Mouse (Mus musculus) kidney, embryonic 16.5 days (tissue): ENCODE data around the gene Card14. TPM values are rescaled to one million over a fixed set of nuclear protein-coding genes. Genes with fewer than 3 reads are reported as not detected.

Source experiments
- ATAC-seq: fragments of 200-750 bp; cut with Nextera tagmentation; 2 replicates; pipeline ENCODE4 v1.8.0; 2017; ENCODE audit warnings: moderate TSS enrichment; ENCODE audit not compliant: low FRiP score, low TSS enrichment
- H3K27ac ChIP-seq: fragments of 300-500 bp; sonication (generic); 2 replicates; pipeline ENCODE4 v1.5.1; 2014; ENCODE audit warnings: low read length
- H3K27me3 ChIP-seq: fragments of 300-500 bp; sonication (generic); 2 replicates; pipeline ENCODE4 v1.6.1; 2014; ENCODE audit warnings: low read length, control low read depth, mixed read lengths; ENCODE audit not compliant: insufficient read depth
- H3K36me3 ChIP-seq: fragments of 300-500 bp; sonication (generic); 2 replicates; pipeline ENCODE4 v1.6.1; 2014; ENCODE audit warnings: low read length, control low read depth, mixed read lengths; ENCODE audit not compliant: insufficient read depth
- H3K4me1 ChIP-seq: fragments of 300-500 bp; sonication (generic); 2 replicates; pipeline ENCODE4 v1.6.1; 2014; ENCODE audit warnings: low read length, control low read depth, mixed read lengths; ENCODE audit not compliant: insufficient read depth
- H3K4me2 ChIP-seq: fragments of 300-500 bp; sonication (generic); replicated peaks from 2 replicates; pipeline ENCODE4 v1.6.1; 2014; ENCODE audit warnings: low read depth, low read length
- H3K4me3 ChIP-seq: fragments of 300-500 bp; sonication (generic); 2 replicates; pipeline ENCODE4 v1.5.1; 2014; ENCODE audit warnings: mild to moderate bottlenecking, low read length
- H3K9ac ChIP-seq: fragments of 300-500 bp; sonication (generic); replicated peaks from 2 replicates; pipeline ENCODE4 v1.6.1; 2014; ENCODE audit warnings: low read length
- H3K9me3 ChIP-seq: fragments of 300-500 bp; sonication (generic); 2 replicates; pipeline ENCODE4 v1.6.1; 2016; ENCODE audit warnings: low read length, control low read depth
- WGBS: fragments of 180-500 bp; shearing (Covaris S2); extraction: QIAGEN DNeasy Blood & Tissue Kit; methylation state at CpG from one replicate; pipeline ENCODE4 v1.1.7; 2014; 5-methylcytosine and 5-hydroxymethylcytosine counted together
- polyA plus RNA-seq: library from polyadenylated mRNA; unstranded; fragments of >200 nt; fragmentation: Nextera tagmentation; extraction: Ambion mirVana; gene quantifications from 2 replicates; pipeline ENCODE4 v1.2.1, GENCODE M21; 2015

Gene Card14
- polyA plus RNA-seq, 1 experiment from 2014 or later = 0.52 TPM

DNA sequence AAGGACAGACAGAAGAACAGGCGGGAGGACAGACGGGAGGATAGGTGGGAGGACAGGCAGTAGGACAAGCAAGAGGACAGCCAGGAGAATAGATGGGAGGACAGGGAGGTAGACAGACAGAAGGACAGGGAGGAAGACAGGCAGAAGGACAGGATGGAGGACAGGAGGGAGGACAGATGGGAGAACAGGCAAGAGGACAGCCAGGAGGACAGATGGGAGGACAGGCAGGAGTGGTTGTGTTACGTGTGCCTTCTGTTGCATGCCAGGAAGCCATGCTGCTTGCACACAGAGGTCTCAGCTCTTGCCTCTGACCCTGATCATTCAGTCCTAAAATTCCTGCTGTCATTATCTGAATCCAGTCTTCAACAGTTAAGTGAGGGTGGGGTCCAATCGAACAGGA is 46.4 kb downstream of the Card14 start:
- Histone ChIP-seq H3K9me3 (no peaks in the 10 kb centered on the region), H3K27me3 (no peaks in the 10 kb centered on the region), H3K9ac (no peak overlapping the region), H3K4me3 (no peak overlapping the region), H3K4me1 (peaks cover 13% of the 10 kb centered on the region), H3K27ac (no peak overlapping the region), H3K4me2 (no peak overlapping the region), H3K36me3 (0 out of 2 replicates have a peak, but pooled peaks cover 3% of the 10 kb centered on the region)
- no peak for ATAC-seq
- 86% methylated on average over 4 of the region's 4 CpGs for WGBS

DNA sequence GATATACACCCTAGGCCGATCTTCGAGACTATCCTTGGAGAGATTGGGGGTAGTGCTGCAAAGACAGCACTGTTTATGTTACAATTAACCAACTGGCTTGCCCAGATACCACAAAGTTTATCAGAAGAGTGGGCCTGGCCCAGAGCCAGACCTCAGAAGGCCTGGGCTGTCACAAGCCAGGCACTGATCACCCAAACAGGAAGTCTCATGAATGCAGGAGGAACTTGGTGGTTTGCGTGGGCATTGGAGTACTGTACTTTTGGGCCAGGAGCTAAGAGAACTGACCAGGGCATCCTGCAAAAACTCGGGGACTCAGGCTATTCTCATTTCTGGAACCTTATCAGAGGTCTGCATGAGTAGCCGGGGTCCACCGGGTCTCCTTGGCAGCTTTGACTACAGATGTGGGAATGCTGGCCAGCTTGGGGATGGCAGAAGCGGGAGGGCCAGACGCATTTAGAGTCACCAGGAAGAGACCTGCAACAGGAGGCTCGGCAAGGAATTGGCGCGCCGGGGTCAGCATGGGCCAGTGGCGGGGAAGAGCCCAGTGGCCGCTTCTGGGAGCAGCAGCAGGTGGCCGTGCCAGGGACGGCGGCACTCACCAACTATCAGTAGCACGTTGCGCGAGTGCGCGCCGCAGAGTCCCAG is 47.4 kb downstream of the Card14 start:
- Histone ChIP-seq H3K27ac (peak overlapping the region; percentile 81), H3K4me2 (peak overlapping the region; percentile 96), H3K27me3 (no peaks in the 10 kb centered on the region), H3K9me3 (no peaks in the 10 kb centered on the region), H3K9ac (peak overlapping the region; percentile 83), H3K4me3 (peak overlapping the region; percentile 73), H3K4me1 (peaks cover 13% of the 10 kb centered on the region), H3K36me3 (0 out of 2 replicates have a peak, but pooled peaks cover 3% of the 10 kb centered on the region)
- no peak for ATAC-seq
- WGBS = 6% methylated on average over 23 of the region's 23 CpGs

DNA sequence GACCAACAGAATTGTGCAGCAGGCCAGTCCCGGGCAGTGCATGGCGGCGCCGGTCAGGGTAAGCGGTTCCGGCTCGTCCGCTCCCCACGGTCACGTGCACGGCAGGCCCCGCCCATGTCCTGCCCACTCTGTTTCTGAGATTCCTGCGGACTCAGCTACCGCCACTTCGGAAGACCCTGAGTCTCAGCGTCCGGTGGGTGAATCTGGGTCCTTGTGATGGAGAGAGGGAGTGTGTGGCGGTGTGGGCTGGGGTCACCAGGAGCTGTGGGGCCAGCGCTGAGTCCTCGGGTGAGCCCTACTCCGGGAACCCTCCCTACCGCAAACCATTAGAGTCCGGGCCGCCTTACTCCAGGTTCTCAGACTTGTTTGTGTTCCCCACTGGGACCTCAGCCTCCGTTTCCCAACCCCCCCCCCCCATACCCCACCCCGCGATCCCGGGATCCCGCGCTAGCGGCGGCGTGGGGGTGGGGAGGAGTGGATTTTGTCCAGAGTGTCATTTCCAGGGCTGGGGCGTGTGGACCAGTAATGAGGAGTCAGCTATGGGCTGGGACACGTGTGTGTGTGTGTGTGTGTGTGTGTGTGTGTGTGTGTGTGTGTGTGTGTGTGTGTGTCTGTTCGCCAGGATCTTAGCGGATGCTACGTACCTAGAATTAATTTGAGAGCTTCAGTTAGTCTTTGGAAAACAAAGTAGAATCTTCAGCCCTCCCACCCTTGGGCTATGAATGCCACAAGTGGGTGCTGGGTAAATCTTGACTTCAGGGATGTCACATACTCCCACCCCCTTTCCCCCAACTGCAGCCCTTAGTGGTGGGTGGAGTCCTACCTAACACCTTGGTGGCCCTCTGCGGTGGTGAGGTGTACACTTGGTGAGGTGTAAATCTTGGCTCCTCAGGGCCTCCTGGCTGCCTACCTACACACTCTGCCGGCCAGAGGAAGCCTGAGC is 48.1 kb downstream of the Card14 start, which contains the start of the genes Sgsh and Slc26a11:
Gene Sgsh, minus strand, starts transcription at position 94 of the 943 bp plus-strand sequence.
Gene Slc26a11, plus strand, starts transcription at position 115 of the 943 bp plus-strand sequence.
- Histone ChIP-seq H3K27me3 (no peaks in the 10 kb centered on the region), H3K36me3 (0 out of 2 replicates have a peak, but pooled peaks cover 3% of the 10 kb centered on the region), H3K27ac (peak within 1 kb of the TSS; percentile 81), H3K9me3 (no peaks in the 10 kb centered on the region), H3K4me3 (peak within 1 kb of the TSS; percentile 73), H3K4me2 (peak within 1 kb of the TSS; percentile 96), H3K4me1 (peaks cover 13% of the 10 kb centered on the region), H3K9ac (peak within 1 kb of the TSS; percentile 83)
- peak; percentile 97 for ATAC-seq
- under 1% methylated on average over 37 of the region's 40 CpGs for WGBS

DNA sequence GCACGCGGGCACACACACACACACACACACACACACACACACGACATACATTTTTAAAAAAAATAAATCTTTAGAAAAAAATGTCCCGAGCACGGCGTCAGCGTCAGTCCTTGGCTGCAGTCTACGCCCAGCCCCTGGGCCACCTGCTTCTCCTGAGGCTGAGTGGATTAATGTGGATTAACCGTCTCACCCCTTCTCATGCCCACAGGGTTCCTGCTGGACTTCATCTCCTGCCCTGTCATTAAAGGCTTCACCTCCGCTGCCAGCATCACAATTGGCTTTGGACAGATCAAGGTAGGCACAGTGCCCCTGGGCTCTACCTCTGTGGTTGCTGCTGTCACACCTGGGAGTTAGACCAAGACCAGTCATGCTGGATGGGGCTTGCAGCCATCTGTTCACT is 51.5 kb downstream of the Card14 start:
- no peaks in the 10 kb centered on the region for H3K27me3 ChIP-seq
- 0 out of 2 replicates have a peak, but pooled peaks cover 3% of the 10 kb centered on the region for H3K36me3 ChIP-seq
- H3K4me3 ChIP-seq = no peak overlapping the region
- WGBS = 94% methylated on average over 10 of the region's 10 CpGs
- H3K4me1 ChIP-seq = peaks cover 13% of the 10 kb centered on the region
- no peaks in the 10 kb centered on the region for H3K9me3 ChIP-seq
- H3K27ac ChIP-seq = no peak overlapping the region
- ATAC-seq = no peak
- H3K4me2 ChIP-seq = no peak overlapping the region
- no peak overlapping the region for H3K9ac ChIP-seq

DNA sequence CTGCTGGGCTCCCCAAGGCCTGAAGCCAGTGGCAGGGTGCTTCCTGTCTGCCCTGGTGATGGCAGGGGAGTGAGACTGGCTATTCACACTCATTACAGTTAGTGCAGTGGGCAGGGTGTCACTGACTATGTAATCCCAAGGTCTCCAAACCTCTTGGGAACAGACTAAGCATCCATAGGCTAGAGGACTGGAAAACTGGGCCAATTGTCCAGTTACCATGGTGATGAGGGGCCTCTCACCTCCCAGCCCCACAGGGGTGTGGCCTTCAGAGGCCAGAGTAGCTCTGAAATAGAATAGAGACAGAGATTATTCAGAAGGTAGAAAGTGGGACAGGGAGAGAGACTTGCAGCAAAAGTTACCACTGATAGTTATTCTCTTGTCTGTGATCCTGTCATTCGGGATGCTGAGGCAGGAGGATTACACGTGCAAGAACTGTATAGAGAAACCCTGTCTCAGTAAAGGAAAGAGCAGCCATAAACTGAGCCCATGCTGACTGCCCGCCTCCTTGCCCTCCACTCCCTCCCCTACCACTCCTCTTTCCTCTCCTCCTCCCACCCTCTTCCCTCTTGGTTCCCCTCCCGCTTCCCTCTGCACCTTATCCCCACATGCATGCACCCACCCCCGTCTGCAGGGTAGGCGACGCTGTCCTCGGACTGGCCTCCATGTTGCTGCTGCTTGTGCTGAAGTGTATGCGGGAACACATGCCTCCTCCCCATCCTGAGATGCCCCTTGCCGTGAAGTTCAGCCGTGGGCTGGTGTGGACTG is 55.4 kb downstream of the Card14 start:
- no peaks in the 10 kb centered on the region for H3K9me3 ChIP-seq
- no peaks in the 10 kb centered on the region for H3K4me1 ChIP-seq
- H3K36me3 ChIP-seq = peaks cover 9% of the 10 kb centered on the region
- ATAC-seq = peak; percentile 75; the same call in 1 of the 2 replicates
- WGBS = 33% methylated on average over 11 of the region's 11 CpGs
- H3K4me3 ChIP-seq = no peak overlapping the region
- no peak overlapping the region for H3K27ac ChIP-seq
- no peaks in the 10 kb centered on the region for H3K27me3 ChIP-seq
- H3K4me2 ChIP-seq = 0 out of 2 replicates have a peak overlapping the region, but pooled peaks have one; percentile 6
- H3K9ac ChIP-seq = no peak overlapping the region

DNA sequence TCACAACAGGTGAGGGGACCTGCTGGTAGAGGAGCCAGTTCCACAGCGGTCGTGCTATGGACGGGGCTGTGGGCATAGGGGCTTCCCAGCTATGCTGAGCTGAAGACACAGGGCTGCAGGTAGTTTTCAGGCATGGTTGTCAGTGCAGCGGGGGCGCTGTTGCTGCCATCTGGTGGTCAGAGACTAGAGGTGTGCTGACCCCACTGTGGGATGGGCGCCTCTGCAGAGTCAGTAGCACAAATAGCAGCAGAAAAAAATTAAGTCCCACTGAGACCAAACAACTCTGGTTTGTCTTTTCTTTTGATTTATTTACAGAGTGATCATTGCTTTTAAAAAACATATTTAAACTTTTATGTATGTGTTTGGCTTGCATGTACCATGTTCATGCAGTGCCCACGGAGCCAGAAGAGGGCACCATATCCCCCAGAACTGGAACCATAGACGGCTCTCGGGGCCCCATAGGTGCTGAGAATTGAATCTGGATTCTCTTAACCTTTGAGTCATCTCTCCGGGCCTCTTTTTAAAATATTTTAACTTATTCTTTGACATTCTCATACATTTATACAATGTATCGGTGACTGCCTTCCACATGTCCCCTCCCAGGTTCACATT is 56.1 kb downstream of the Card14 start:
- peaks cover 9% of the 10 kb centered on the region for H3K36me3 ChIP-seq
- H3K4me2 ChIP-seq = 0 out of 2 replicates have a peak overlapping the region, but pooled peaks have one; percentile 6
- H3K27ac ChIP-seq = no peak overlapping the region
- H3K9me3 ChIP-seq = no peaks in the 10 kb centered on the region
- H3K4me1 ChIP-seq = no peaks in the 10 kb centered on the region
- H3K4me3 ChIP-seq = no peak overlapping the region
- no peak overlapping the region for H3K9ac ChIP-seq
- 32% methylated on average over 11 of the region's 11 CpGs for WGBS
- peak; percentile 87 for ATAC-seq
- no peaks in the 10 kb centered on the region for H3K27me3 ChIP-seq

DNA sequence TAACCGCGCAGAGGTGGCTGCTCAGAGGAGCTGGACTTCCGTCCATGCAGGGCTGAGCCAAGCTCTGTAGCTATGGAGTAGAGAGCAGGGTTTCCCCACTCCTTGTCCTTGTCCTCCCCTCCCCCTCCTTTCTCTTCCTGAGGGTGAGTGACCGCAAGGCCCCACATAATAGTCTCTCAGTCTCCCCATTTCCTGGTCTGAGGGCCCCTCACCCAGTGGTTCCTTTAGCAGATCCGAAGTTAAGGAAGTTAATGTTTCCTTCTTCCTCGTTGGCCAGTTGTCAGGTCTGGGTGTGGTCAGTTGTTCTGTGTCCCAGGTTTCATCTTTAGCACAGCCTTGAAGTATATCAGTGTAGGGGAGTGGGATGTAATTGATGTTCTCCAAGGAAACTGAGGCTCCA is 67.9 kb downstream of the Card14 start:
- Histone ChIP-seq H3K27ac (no peak overlapping the region), H3K36me3 (peaks cover 13% of the 10 kb centered on the region; the same call in 1 of the 2 replicates), H3K4me1 (no peaks in the 10 kb centered on the region), H3K9me3 (no peaks in the 10 kb centered on the region), H3K4me2 (no peak overlapping the region), H3K27me3 (no peaks in the 10 kb centered on the region), H3K9ac (no peak overlapping the region), H3K4me3 (no peak overlapping the region)
- no peak for ATAC-seq
- 70% methylated on average over 6 of the region's 6 CpGs for WGBS

DNA sequence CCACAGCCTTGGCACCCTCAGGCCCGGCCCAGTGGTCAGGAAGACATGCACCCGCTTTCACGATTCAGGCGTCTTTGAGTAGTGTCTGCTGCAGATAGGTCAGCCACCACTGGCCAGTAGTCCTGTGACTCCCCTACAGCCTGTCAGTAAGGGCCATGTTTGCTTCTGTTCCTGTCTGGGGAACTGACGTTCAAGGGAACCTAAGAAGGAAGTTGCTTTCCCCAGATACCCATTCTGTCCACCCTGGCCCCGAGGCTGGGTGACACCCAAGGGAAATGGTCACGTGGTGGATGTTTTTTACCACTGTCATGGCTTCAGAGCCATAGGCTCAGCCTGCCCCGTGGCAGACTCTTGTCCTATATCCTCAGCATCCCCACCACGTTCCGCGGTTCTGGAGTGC is 69.8 kb downstream of the Card14 start:
- Histone ChIP-seq H3K27me3 (no peaks in the 10 kb centered on the region), H3K36me3 (peaks cover 13% of the 10 kb centered on the region; the same call in 1 of the 2 replicates), H3K4me1 (no peaks in the 10 kb centered on the region), H3K9ac (no peak overlapping the region), H3K27ac (no peak overlapping the region), H3K4me3 (no peak overlapping the region), H3K4me2 (no peak overlapping the region), H3K9me3 (no peaks in the 10 kb centered on the region)
- no peak for ATAC-seq
- WGBS = 93% methylated on average over 11 of the region's 11 CpGs

DNA sequence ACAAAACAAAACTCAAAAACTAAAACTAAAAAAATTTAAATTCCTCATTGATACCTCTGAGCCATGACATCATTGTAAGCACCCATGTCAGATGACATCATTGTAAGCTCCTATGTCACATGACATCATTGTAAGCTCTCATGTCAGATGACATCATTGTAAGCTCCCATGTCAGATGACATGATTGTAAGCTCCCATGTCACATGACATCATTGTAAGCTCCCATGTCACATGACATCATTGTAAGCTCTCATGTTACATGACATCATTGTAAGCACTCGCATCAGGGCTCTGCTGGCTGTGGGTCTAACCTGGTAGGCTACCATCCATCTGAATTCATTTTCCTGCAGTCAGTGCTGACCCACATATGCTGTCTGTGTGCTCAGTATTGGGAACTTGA is 71.0 kb downstream of the Card14 start:
- WGBS = 82% methylated on average over 1 of the region's 1 CpGs
- Histone ChIP-seq H3K4me2 (no peak overlapping the region), H3K9me3 (no peaks in the 10 kb centered on the region), H3K4me3 (no peak overlapping the region), H3K27me3 (no peaks in the 10 kb centered on the region), H3K9ac (no peak overlapping the region), H3K4me1 (no peaks in the 10 kb centered on the region), H3K27ac (no peak overlapping the region), H3K36me3 (peaks cover 13% of the 10 kb centered on the region; the same call in 1 of the 2 replicates)
- no peak for ATAC-seq
